Mouse (Mus musculus) gastrocnemius, adult 2 months (tissue): ENCODE results near the gene Gpr171. TPM values are rescaled to one million over a fixed set of nuclear protein-coding genes. Genes with fewer than 3 reads are reported as not detected.

Source experiments
- DNase-seq: peaks from one replicate; pipeline ENCODE4 v3.0.0; 2022
- H3K27ac ChIP-seq: fragments of 200-600 bp; 2 replicates; pipeline ENCODE4 v1.8.1; 2022; ENCODE audit warnings: mild to moderate bottlenecking
- H3K4me3 ChIP-seq: fragments of 200-600 bp; 2 replicates; pipeline ENCODE4 v1.8.1; 2022; ENCODE audit warnings: mild to moderate bottlenecking, moderate library complexity
- CTCF ChIP-seq: fragments of 200-600 bp; IDR thresholded peaks from 2 replicates; pipeline ENCODE4 v1.8.1; 2022; ENCODE audit warnings: antibody characterized with exemption, mild to moderate bottlenecking, moderate library complexity
- intact Hi-C: fragments of 180-260 bp; cut with DNase I; formaldehyde crosslinking; loops from one replicate; pipeline ENCODE4 v1.15.1; 2025
- total RNA-seq, 2 experiments: library from RNA; stranded (reverse); gene quantifications; 2 replicates each; pipeline ENCODE4 v1.2.3; 2021

The Gpr171 gene
- total RNA-seq, 2 experiments from 2014 or later: not detected

DNA sequence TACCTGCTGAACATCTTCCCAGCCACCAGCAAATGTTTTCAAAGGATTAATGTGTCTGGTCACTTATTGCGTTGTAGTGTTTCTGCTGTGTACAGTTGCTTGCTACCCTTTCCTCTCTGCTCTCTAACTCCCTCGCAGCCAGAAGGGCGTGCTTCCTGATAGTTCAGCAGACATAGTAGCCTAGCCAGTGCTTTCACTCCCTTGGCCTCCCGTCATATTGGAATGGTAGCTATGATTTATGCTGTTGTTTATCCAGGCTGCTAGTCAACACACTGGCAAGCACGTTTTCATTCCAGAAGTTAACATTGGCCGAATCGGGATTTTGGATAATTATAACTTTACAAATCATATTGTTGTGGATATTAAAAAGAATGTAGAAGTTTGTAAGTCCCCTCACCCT lies 41.5 kb downstream of the Gpr171 start:
- no peak for DNase-seq
- H3K27ac ChIP-seq: no peak overlapping the region
- TF ChIP-seq CTCF: no peak
- H3K4me3 ChIP-seq: no peak overlapping the region
- intact Hi-C loops: no loop called here

DNA sequence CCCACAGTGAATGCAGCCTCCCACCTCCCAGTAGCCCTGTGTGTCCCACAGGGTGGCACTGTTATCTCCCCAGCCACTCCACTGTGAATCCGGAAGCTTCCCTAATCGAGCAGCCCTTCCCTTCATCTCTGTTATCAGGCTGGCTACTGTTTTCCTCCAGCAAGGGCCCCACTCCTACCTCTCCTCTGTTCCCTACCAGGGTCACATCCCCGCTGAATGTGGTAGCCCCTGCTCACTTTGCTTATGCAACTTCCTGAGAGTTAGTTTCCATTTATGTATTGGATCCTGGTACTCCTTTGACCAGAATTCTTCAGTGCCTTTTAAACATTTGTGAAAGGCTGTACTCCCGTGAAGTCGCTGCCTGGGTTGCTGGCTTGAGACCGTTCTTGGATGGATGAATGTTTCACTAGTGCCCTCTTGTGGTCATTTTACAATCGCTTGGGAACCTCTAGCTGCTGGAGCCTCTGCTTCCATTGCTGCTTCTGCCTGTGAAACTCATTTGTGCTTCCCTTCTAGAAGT lies 42.5 kb downstream of the Gpr171 start:
- Histone ChIP-seq H3K27ac (no peak overlapping the region), H3K4me3 (peak overlapping the region; percentile 24; the same call in 1 of the 2 replicates)
- TF ChIP-seq CTCF: peak; percentile 81
- intact Hi-C loops: loop anchor here (1.0 kb wide), 1 partner anchor 76 kb away; no protein-coding TSS in a partner anchor
- DNase-seq: peak; percentile 47

DNA sequence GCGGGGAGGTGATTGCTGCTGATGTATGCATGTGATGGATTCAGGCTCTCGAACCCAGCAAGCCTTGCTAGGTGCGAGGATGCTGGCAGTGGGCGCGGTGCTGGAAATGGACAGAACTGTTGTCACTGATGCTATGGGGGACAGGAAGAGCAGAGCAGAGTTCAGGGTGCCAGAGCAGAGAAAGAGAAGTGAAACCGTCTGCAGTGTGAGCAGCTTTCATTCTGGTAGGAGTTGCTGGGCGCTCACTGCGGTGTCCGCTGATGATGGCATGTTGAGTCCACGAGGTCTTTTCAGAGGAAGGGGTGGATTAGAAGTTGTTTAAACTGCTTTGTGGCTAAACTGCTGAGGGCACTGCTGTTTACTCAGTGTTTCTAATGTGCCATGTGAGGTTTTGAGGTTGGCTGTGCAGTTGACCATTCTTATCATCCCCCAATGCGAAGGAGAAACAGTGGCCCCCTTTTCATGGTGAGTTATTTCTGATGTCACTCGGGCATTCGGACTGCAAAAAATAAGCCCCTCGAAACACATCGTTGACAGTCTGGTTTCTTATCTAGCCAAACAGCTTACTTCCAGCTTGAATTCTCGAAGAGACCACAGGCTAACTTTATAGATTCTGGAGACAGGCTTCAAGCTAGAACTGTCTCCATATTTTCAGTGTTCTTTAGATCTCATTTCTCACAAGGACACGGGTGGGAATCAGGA lies 46.6 kb downstream of the Gpr171 start:
- H3K4me3 ChIP-seq: no peak overlapping the region
- intact Hi-C loops: no loop called here
- no peak for DNase-seq
- no peak for TF ChIP-seq CTCF
- no peak overlapping the region for H3K27ac ChIP-seq

Other genes with a start within 250 kb of the Gpr171 start
- gene Clrn1, start 216.5 kb downstream of the Gpr171 start, total RNA-seq: not detected
- gene Med12l, start 96.0 kb downstream of the Gpr171 start, total RNA-seq: under 1 TPM; 0.54 to 0.92 TPM
- 1 to 10 TPM; 1.0 to 1.8 TPM for gene P2ry14, start 51.8 kb upstream of the Gpr171 start, total RNA-seq
- not detected for gene Gpr87, start 93.3 kb upstream of the Gpr171 start, total RNA-seq
- under 1 TPM; 0.17 to 0.36 TPM for gene P2ry13, start 109.1 kb upstream of the Gpr171 start, total RNA-seq
- under 1 TPM; 0.38 to 0.42 TPM for gene P2ry12, start 161.1 kb upstream of the Gpr171 start, total RNA-seq
- gene Igsf10, start 242.6 kb upstream of the Gpr171 start, total RNA-seq: 1 to 10 TPM; 1.3 to 4.3 TPM